Mouse (Mus musculus) kidney, embryonic 15.5 days (tissue): ENCODE measurements around the gene Apip. TPM values are rescaled to one million over a fixed set of nuclear protein-coding genes. Genes with fewer than 3 reads are reported as not detected.

Experiments
- ATAC-seq: fragments of 200-750 bp; cut with Nextera tagmentation; replicated peaks from 2 replicates; pipeline ENCODE4 v1.8.0; 2017; ENCODE audit warnings: moderate TSS enrichment; ENCODE audit not compliant: low FRiP score
- H3K27ac ChIP-seq: fragments of 300-500 bp; sonication (generic); 2 replicates; pipeline ENCODE4 v1.5.1; 2015; ENCODE audit warnings: mild to moderate bottlenecking, inconsistent platforms
- H3K27me3 ChIP-seq: fragments of 300-500 bp; sonication (generic); 2 replicates; pipeline ENCODE4 v1.6.1; 2015; ENCODE audit warnings: inconsistent platforms
- H3K36me3 ChIP-seq: fragments of 300-500 bp; sonication (generic); 2 replicates; pipeline ENCODE4 v1.6.1; 2015; ENCODE audit warnings: inconsistent platforms
- H3K4me1 ChIP-seq: fragments of 300-500 bp; sonication (generic); 2 replicates; pipeline ENCODE4 v1.6.1; 2015; ENCODE audit warnings: inconsistent platforms
- H3K4me2 ChIP-seq: fragments of 300-500 bp; sonication (generic); 2 replicates; pipeline ENCODE4 v1.6.1; 2015; ENCODE audit warnings: moderate library complexity, mild to moderate bottlenecking, inconsistent platforms
- H3K4me3 ChIP-seq: fragments of 300-500 bp; sonication (generic); replicated peaks from 2 replicates; pipeline ENCODE4 v1.5.1; 2015; ENCODE audit warnings: mild to moderate bottlenecking, inconsistent platforms
- H3K9ac ChIP-seq: fragments of 300-500 bp; sonication (generic); 2 replicates; pipeline ENCODE4 v1.6.1; 2015; ENCODE audit warnings: mild to moderate bottlenecking, inconsistent platforms
- H3K9me3 ChIP-seq: fragments of 300-500 bp; sonication (generic); replicated peaks from 2 replicates; pipeline ENCODE4 v1.6.1; 2016; ENCODE audit warnings: inconsistent platforms
- WGBS: fragments of 180-500 bp; shearing (Covaris S2); methylation state at CpG from one replicate; pipeline ENCODE4 v1.1.7; 2015; ENCODE audit warnings: mixed read lengths; 5-methylcytosine and 5-hydroxymethylcytosine counted together
- polyA plus RNA-seq: library from polyadenylated mRNA; unstranded; fragments of >200 nt; fragmentation: Nextera tagmentation; extraction: Ambion mirVana; gene quantifications from 2 replicates; pipeline ENCODE4 v1.2.1, GENCODE M21; 2015

The Apip gene
- polyA plus RNA-seq, result 62.9 and 66.1 TPM in 2 replicates

DNA sequence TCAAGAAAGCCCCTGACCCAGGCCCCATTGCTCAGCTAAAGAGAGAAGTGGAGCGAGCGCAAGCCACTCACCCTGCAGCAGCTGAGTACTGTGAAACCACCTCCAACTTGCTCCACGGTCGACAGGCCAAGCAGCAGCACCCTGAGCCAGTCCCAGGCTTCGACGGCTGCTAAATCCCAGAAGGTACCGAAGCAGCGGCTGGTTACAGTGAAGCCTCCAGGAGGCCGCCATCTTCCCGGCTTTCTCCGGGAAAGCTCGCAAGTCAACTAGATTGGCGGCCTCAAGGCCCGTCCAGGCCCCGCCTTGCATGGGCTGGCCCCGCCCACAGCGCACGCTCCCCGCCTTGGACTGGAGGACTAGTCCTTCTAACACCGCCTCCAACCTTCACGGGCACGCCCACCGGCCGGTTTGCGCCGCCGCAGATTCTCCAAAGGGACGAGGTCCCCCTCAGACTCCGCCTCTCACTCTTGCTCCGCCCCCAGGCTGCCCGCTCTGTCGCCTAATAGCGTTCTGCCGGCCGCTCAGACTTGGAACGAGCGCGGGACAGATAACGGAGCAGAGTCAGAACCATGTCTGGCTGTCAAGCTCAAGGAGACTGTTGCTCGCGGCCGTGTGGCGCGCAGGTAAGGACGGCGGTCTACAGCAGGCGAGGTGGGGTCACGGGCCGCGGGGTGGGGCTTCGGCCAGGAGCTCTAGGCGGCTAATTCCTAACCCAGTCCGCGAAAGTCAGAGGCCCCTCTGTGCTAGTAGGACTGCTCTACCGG is at the start of gene Apip, which contains the start of gene Pdhx:
TSS of gene Apip (plus strand) at position 457 of the 764 bp plus-strand sequence.
TSS of gene Pdhx (minus strand) at position 295 of the 764 bp plus-strand sequence.
- Histone ChIP-seq H3K27ac (peak within 1 kb of the TSS; percentile 90), H3K27me3 (no peaks in the 10 kb centered on the region), H3K9me3 (no peaks in the 10 kb centered on the region), H3K4me2 (peak within 1 kb of the TSS; percentile 75), H3K4me3 (peak within 1 kb of the TSS; percentile 84), H3K4me1 (peaks cover 23% of the 10 kb centered on the region), H3K9ac (peak within 1 kb of the TSS; percentile 77), H3K36me3 (no peaks in the 10 kb centered on the region)
- peak; percentile 100 for ATAC-seq
- WGBS, result under 1% methylated on average over 55 of the region's 55 CpGs

DNA sequence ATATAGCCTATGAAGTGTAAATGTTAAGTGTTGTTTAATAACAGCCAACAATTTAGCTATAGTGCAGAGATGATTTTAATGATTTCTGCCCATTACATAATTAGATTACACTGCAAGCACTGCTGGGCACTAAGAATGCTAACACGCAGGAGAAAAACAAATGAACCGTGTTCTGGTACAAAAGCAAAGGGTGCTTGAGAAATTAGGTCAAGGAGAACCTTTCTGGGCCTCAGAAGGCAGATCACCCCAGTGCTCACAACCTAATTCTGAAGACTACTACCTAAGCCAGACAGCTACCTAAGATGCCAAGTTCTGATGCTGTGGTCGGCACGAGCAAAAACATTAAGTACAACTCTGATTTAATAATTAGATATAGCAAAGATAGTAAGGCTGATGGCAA is 35.6 kb upstream of the Apip start:
- H3K9ac ChIP-seq, result no peak overlapping the region

DNA sequence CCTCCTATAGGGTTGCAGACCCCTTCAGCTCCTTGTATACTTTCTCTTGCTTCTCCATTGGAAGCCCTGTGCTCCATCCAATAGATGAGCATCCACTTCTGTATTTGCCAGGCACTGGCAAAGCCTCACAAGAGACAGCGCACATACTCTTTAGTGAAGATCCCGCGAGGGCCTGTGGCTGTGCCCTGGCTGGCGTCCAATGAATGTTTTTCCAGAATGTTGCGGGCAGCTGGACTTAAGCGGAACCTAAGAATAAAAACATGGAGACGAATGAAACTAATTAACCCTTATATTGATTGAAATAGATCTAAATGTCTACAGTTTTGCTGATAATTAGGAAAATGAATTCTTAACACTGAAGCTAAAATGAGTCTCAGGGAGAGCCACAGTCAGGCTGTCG is 32.6 kb upstream of the Apip start:
- Histone ChIP-seq H3K27me3 (no peaks in the 10 kb centered on the region), H3K4me3 (no peak overlapping the region), H3K27ac (no peak overlapping the region), H3K36me3 (peaks cover 27% of the 10 kb centered on the region), H3K4me1 (no peaks in the 10 kb centered on the region), H3K4me2 (no peak overlapping the region), H3K9ac (no peak overlapping the region), H3K9me3 (no peaks in the 10 kb centered on the region)
- 84% methylated on average over 8 of the region's 8 CpGs for WGBS
- no peak for ATAC-seq

More for the DNA sequence above, 35.6 kb upstream of the Apip start:
- no peak overlapping the region for H3K4me2 ChIP-seq
- ATAC-seq, result no peak
- H3K9me3 ChIP-seq, result no peaks in the 10 kb centered on the region
- WGBS, result 75% methylated on average over 4 of the region's 4 CpGs
- no peak overlapping the region for H3K4me3 ChIP-seq
- H3K27ac ChIP-seq, result no peak overlapping the region
- peaks cover 38% of the 10 kb centered on the region for H3K36me3 ChIP-seq
- H3K4me1 ChIP-seq, result no peaks in the 10 kb centered on the region
- H3K27me3 ChIP-seq, result no peaks in the 10 kb centered on the region

DNA sequence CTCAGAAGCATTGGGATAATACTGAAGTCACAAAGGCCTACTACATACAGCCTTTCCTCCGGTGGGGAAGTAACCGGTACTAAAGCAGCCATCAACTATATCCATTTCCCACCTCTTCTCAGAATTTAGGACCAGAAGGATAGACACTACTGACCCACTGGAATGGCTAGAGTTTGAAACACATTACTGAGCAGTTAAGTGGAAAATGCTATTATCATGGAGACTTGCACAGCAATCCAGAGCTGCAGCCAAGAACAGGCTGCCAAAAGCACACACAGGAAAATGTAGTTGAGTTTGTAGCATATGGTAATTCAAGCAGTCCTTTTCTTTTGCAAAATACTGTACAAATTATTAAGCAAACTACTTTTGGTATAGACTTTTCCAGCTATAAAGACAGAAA is 28.2 kb upstream of the Apip start:
- H3K27ac ChIP-seq, result no peak overlapping the region
- no peaks in the 10 kb centered on the region for H3K9me3 ChIP-seq
- ATAC-seq, result no peak
- H3K4me2 ChIP-seq, result no peak overlapping the region
- peaks cover 16% of the 10 kb centered on the region; the same call in 1 of the 2 replicates for H3K36me3 ChIP-seq
- no peaks in the 10 kb centered on the region for H3K27me3 ChIP-seq
- peaks cover 1% of the 10 kb centered on the region; the same call in 1 of the 2 replicates for H3K4me1 ChIP-seq
- WGBS, result 92% methylated on average over 2 of the region's 2 CpGs
- H3K9ac ChIP-seq, result no peak overlapping the region
- no peak overlapping the region for H3K4me3 ChIP-seq

DNA sequence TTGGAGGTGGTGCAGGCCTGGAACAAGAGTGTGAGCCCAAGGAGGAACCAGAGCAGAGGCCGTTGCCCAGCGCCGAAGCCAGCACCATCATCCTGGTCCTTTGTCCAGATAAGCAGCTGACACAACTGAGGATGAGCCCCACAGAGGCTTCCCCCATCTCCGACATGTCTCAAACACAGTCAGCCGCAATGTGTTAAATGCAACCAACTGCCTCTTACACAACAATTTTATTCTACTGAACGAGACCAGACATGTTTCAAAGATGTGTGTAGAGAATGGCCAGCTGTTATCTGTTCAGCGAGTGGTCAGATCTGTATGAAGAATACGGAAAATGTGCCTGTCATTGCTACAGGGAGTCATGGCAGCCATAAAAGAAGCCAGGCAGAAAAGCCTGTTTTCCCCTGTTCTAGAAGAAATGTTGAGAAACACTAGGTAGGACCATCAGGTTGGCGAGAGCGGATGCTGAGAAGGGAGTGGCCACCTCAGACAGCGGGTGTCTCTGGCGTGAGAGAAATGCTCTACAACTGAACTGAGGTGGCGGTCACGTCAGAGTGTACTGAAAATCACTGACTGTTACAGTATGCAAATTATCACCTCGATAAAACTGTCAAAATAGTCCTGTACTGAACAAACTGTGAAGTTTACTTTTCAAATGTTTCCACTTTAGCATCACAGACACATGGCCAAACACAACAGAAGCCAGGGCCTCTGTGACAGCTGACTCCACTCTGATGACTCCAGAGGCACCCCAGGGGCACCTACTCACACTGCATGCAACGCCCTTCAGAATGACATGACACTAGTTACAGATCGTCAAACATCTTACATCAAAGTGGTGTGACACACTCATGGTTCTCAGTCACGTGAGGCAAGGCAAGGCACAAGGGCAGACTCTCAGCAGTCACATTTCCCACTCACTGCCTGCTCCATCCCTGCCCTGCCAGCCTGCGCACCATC is 21.3 kb upstream of the Apip start:
- no peak overlapping the region for H3K9ac ChIP-seq
- H3K4me2 ChIP-seq, result no peak overlapping the region
- ATAC-seq, result 0 out of 2 replicates have a peak, but pooled peaks have one; percentile 15
- no peaks in the 10 kb centered on the region for H3K9me3 ChIP-seq
- no peak overlapping the region for H3K27ac ChIP-seq
- H3K4me1 ChIP-seq, result peaks cover 4% of the 10 kb centered on the region; the same call in 1 of the 2 replicates
- no peak overlapping the region for H3K4me3 ChIP-seq
- no peaks in the 10 kb centered on the region for H3K27me3 ChIP-seq
- peaks cover 10% of the 10 kb centered on the region; the same call in 1 of the 2 replicates for H3K36me3 ChIP-seq
- 72% methylated on average over 19 of the region's 19 CpGs for WGBS

DNA sequence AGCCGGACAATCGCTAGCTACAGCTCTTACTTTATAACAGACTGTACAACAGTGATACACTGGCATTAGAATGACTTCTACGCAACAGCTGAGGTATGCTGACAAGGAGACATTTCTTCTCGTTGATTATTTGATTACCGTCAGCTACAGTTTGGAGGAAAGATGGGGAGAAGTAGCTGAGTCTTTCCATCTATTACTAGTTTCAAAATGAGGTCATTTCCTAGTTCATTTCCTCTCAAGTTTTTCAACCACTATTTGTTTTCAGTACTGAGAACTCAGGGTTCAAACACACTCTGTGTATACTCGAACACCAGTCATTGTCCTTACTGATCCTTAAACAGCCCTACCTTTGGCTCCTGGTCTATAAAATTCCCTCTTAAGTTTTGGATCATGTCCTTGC is 17.7 kb upstream of the Apip start:
- H3K27me3 ChIP-seq, result no peaks in the 10 kb centered on the region
- WGBS, result 88% methylated on average over 6 of the region's 6 CpGs
- H3K9ac ChIP-seq, result no peak overlapping the region
- no peaks in the 10 kb centered on the region for H3K9me3 ChIP-seq
- ATAC-seq, result no peak
- peaks cover 10% of the 10 kb centered on the region; the same call in 1 of the 2 replicates for H3K36me3 ChIP-seq
- H3K4me2 ChIP-seq, result no peak overlapping the region
- H3K27ac ChIP-seq, result no peak overlapping the region
- no peaks in the 10 kb centered on the region for H3K4me1 ChIP-seq
- H3K4me3 ChIP-seq, result no peak overlapping the region

DNA sequence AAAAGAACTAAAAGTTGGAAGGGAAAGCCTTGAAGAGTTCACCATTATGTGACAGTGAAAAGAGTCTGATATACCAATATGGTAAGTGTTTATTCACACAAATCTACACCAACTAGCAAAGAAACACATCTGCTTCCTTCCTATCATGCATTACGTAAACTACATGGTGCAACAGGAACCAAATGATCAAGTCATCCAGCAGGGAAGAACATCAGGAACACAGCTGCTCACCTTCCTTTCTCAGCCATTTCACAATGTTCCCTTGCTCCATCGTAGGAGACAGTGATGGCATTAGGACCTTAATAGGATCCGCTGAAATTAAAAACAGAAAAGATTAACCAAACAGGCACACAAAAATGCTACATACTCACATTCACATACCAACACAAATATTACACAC is 15.2 kb upstream of the Apip start:
- Histone ChIP-seq H3K27ac (no peak overlapping the region), H3K36me3 (peaks cover 10% of the 10 kb centered on the region; the same call in 1 of the 2 replicates), H3K9ac (no peak overlapping the region), H3K9me3 (no peaks in the 10 kb centered on the region), H3K4me3 (no peak overlapping the region), H3K4me1 (0 out of 2 replicates have a peak, but pooled peaks cover 4% of the 10 kb centered on the region), H3K27me3 (no peaks in the 10 kb centered on the region), H3K4me2 (no peak overlapping the region)
- 90% methylated on average over 3 of the region's 3 CpGs for WGBS
- ATAC-seq, result no peak

DNA sequence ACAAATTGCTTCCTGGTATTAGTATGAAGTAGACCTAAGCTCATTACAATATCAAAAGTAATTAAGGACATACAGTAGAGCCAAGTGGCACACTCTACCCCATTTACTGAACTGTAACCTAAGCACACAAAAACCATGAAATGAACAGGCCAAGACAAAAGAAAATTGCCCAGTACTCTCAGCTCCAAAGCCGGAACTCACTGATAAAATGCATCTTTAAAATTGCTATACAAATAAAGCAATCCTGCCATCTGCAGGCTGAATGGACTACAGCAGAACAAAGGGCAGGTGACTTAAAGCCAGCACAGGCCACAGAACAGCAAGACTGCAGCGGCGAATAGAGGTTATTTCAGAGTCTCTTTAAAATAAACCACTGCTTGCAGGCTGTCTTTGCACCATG is 10.6 kb upstream of the Apip start:
- WGBS, result 36% methylated on average over 3 of the region's 3 CpGs
- no peak overlapping the region for H3K9ac ChIP-seq
- no peaks in the 10 kb centered on the region for H3K9me3 ChIP-seq
- ATAC-seq, result no peak
- H3K36me3 ChIP-seq, result no peaks in the 10 kb centered on the region
- peaks cover 14% of the 10 kb centered on the region for H3K4me1 ChIP-seq
- no peak overlapping the region for H3K4me3 ChIP-seq
- no peaks in the 10 kb centered on the region for H3K27me3 ChIP-seq
- no peak overlapping the region for H3K27ac ChIP-seq
- no peak overlapping the region for H3K4me2 ChIP-seq

DNA sequence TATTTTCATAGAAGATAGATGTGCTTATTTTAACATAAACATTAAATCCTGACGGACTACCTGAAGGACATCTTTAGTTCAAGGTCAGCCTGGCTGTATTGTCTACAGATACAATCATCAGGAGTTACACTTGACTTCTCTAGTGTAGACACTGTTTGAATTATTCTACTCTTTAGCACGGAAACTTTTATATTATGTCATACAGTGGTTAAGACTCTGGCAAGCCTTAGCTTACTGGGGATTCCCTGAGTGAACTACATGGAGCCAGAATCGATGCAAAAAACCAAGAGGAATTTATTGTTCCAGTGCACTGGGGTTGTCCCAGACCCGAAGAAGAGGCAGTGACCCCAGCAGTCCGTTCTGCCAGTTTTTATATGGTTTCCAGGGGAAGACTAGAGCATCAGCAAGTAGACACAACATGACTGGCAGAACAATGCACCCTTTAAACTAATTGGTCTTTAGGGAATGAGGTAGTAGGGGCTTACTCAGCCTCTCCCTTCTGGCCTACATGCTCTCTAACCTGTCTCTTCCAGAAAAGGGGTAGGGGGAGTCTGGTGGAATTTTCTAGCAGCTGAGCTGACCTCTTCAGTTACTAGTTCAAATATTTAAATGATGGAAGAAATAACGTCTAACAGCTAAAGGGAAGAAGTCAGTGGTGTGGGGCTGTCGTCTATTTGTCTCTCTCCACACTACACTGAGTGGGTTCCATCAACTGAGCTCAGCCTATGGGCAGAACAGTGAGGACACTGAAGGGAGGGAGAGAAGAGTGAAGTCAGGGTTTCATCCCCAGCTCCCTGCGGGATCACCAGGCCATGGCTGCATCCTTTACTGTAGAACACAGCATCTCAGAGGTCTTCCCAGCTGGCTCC is 6.6 kb upstream of the Apip start:
- Histone ChIP-seq H3K4me3 (no peak overlapping the region), H3K27ac (no peak overlapping the region), H3K36me3 (no peaks in the 10 kb centered on the region), H3K4me1 (peaks cover 33% of the 10 kb centered on the region), H3K27me3 (no peaks in the 10 kb centered on the region), H3K9ac (no peak overlapping the region), H3K4me2 (no peak overlapping the region), H3K9me3 (no peaks in the 10 kb centered on the region)
- ATAC-seq, result no peak
- 62% methylated on average over 8 of the region's 8 CpGs for WGBS

DNA sequence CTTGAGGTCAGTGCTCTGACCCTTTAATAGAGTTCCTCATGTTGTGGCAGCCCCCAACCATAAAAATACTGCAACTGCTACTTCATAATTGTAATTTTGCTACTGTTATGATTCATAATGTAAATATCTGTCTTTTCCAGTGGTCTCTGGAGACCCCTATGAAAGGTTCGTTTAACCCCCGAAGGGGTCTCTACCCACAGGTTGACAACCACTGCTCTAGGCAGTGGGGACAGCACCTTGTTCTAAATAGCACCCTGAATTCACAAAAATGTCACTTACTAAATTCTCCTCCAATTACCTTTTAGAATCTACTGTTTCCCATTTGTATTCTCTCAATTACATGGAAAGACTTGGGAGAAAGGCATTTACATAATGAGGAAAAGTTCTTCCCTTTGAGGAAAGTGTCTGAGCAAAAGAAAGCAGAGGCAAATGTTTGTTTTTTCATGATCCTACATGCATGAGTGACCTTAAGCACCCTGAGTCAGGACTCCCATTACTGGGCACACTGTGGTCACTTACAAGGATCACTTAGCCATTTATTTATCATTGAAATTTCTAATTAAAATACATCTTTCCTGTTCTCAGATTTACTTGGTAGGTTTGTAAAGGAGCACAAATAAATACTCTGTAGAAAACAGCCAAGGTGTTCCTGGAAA is 5.8 kb upstream of the Apip start:
- 85% methylated on average over 2 of the region's 2 CpGs for WGBS
- Histone ChIP-seq H3K4me1 (peaks cover 39% of the 10 kb centered on the region), H3K27me3 (no peaks in the 10 kb centered on the region), H3K4me2 (no peak overlapping the region), H3K36me3 (no peaks in the 10 kb centered on the region), H3K4me3 (no peak overlapping the region), H3K9me3 (no peaks in the 10 kb centered on the region), H3K9ac (no peak overlapping the region), H3K27ac (no peak overlapping the region)
- 0 out of 2 replicates have a peak, but pooled peaks have one; percentile 67 for ATAC-seq

DNA sequence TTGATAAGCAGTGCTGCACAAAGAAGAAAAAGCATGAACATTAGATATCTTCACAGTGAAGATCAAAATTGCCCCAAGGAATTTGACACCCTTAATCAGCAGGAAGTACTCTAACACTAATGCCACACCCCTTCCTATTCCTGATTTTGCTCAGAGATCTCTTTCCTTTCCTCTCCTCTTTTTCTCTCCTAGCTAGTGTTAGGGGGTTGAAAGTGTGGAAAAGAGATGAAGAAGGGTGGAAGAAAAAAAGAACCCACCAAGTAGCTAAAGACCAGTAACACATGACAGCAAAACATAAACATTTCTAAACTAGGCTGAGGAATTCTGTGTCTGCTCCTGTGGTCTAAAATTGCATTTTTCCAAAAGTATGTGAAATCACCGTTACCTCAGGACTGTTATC is 4.9 kb upstream of the Apip start:
- no peaks in the 10 kb centered on the region for H3K36me3 ChIP-seq
- H3K9me3 ChIP-seq, result no peaks in the 10 kb centered on the region
- H3K4me1 ChIP-seq, result peaks cover 35% of the 10 kb centered on the region
- no peak overlapping the region for H3K4me3 ChIP-seq
- no peak overlapping the region for H3K9ac ChIP-seq
- no peak for ATAC-seq
- H3K4me2 ChIP-seq, result no peak overlapping the region
- 93% methylated on average over 1 of the region's 1 CpGs for WGBS
- no peaks in the 10 kb centered on the region for H3K27me3 ChIP-seq
- H3K27ac ChIP-seq, result no peak overlapping the region
